Mouse (Mus musculus) mouse embryonic stem cell (cell line): ENCODE measurements at regions not wholly inside any gene's neighbourhood (a gene's known extent, or its start where the extent isn't known, plus 50 kb on each side); places are given as distances from the start of the nearest gene placed in this dataset.

Experiments
- in situ Hi-C, 2 experiments: fragments of 300-500 bp; cut with MboI; formaldehyde crosslinking; loops; 1 replicate in 1 of 2; 3 replicates in 1 of 2; pipeline ENCODE4 v1.14.3; 2019 to 2020; ENCODE audit warnings: low sequenced_read_pairs in 2 of 2, low pct_unique_long_range_greater_than_20kb in 1 of 2, mixed read lengths in 1 of 2; ENCODE audit not compliant: unreplicated experiment in 1 of 2

DNA sequence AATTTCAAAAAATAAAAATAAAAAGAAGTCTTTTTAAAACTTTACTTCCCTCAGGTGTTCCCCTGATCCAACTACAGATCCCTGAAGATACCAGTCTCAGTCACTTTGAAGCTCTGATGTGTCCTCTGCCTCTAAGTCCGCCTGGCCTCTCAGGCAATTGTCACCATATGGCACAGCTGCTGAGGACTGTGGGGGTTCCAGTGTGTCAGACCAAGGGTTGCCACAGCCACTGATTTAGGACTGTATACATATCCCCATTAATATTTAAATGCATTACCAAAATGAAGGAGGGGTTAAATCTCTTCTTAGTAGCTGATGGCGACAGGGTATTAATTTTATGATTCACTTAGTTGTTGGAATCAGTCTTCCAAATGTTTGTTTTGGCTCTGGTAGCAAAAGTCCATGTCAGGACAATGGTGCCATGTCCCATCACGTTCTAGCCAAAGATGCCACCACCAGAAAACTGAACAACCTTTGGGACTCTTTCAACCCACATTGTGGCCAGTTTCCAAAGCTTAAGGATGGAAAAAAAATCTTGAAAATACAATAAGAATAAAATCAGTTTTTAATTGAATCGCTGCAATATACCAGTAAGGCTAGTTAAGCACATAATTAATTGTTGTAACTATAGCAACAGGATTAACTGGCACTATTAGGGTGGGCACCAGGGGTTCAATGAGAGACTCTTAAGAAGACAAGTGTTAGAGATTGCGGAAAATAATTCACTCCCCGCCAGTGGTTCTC lies 62.5 kb downstream of the Arrdc4 start:
- in situ Hi-C loops = no loop called here

DNA sequence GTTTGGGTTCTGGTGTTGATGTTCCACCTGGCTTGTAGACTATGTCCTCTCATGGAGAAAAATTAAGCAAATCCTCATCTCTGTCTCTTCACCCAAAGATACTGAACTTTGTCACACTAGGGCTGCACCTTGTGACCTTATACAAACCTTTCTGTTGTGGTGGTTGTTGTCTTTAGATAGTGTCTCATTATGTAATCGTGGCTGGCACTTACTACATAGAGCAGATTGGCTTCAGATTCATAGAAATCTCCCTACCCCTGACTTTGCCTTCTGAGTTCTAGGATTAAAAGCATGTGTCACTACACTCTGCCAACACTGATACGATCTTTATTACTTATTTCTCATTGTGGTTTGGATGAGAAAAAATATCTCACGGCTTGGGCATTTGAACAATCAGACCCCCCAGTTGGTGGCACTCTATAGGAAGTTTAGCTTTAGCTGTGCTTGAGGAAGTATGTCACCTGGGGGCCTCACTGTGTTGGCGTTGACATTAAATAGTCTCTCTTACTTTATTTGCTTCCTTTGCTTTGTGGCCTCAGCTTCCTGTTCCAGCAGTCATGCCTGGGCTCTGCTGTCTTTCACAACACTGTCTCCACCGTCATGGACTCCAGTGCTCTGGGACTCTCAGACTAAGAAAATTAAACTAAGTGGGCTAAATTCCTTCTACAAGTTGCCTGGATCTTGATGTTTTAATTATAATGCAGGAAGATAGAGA lies 66.0 kb downstream of the Arrdc4 start:
- in situ Hi-C loops = no loop called here

DNA sequence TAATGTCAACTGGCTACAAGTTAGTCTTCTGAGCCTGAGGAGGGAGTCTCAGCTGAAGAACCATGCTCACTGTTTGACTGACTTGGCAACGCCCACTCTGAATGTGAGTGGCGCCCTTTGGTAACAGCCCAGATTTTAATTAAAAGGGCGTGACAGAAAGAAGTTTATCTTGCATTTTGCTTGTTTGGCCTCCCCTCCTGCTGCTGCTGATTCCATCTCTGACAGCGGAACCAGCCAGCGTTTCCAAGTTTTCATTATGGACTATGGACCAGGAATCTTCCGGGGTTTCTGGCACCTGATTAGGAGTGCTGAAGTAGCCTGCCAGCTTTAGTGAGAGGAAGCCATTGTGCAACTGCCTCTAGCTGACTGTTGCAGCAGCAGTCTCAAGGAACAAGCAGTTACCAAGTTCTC lies 66.7 kb downstream of the Arrdc4 start:
- in situ Hi-C loops = no loop called here

DNA sequence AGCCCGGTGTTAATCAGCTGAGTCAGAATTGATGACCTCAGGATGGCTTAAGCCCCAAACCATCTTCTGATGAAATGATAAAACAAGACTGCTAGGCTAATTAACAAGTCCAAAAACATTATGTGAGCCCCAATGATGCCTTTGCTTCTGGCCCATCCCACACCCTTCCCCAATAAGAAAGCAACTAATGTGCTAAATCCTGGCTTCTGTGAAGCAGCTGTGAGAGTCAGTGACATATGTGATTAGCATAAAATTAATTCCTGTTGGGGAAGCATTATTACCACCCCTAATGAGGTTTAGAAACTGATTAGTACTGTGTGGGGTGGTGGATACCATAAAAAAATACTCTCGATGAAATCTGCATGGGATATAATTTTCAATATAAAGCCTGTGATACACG lies 69.3 kb downstream of the Arrdc4 start:
- in situ Hi-C loops = no loop called here

DNA sequence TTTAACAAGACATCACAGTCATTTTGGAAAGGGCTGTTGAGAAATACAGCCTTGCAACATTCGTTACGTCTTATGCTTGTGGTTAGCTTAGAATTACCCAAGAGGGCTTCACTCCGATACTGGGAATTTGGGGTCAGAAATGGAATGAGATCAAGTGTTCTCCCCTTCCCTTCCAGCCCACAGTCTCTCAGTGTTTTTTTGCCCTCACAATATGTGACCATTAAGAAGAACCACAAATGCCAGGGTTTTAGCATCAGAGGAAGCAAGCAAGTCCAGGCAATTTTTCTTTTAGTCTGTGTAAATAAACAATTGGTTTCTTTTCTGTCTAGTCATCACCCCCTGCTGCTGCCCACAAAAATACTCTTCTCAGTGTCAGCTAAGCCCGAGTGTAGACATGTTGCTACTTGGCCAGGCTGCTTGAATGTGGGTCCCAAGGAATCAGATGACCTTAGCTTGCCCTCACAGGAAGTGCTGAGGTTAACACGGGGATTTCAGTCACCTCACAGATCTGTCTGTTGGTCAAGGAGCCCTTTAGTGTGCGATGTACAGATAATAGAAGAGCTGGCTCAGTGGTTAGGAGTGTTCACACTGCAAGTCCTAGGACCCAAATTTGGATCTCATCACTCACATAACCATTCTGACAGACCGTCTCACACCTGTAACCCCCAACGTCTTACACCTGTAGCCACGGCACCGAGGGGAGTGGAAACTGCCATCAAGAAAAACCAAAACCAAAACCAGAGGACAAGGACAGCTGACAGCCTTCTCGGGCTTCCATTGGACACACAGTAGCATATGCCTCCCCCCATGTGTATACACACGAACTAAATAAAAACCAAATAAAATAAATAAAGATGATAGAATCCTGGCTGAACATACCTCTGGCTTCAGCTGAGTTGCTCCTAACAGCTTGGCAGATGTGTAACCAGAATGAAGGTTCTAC lies 81.0 kb downstream of the Arrdc4 start:
- in situ Hi-C loops = no loop called here

DNA sequence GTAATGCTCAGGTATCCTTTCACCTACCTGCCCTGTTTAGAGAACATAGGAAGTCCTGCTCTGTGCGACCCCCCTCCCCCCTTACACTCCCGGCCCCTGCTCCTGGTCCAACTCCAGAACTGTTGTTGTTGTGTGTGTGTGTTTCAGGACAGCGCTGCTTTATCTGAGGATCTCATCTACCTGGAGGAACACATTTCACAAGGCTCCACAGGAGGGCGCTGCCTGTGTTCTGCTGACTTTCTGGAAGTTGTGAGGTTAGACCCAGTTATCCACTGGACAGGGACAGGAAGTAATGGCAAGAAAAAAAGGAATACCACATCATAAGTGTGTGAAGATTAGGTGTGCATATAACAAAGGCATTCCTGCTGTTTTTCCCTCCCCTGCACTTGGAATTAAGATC lies 81.8 kb downstream of the Arrdc4 start:
- in situ Hi-C loops = no loop called here

DNA sequence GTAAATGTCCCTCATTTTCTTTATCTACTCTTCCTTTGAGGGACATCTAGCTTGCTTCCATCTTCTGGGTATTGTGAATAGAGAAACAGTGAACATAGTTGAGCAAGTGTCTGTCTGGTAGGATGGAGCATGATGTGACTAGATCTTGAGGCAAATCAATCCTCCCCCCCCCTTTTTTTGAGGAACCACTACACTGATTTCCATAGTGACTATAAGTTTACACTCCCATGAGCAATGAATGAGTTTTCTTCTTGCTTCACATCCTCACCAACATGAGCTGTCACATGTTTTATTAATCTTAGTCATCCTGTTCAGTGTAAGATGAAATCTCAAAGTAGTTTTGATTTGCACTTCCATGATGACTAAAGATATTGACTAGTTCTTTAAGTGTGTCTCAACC lies 92.7 kb downstream of the Arrdc4 start:
- in situ Hi-C loops = no loop called here

DNA sequence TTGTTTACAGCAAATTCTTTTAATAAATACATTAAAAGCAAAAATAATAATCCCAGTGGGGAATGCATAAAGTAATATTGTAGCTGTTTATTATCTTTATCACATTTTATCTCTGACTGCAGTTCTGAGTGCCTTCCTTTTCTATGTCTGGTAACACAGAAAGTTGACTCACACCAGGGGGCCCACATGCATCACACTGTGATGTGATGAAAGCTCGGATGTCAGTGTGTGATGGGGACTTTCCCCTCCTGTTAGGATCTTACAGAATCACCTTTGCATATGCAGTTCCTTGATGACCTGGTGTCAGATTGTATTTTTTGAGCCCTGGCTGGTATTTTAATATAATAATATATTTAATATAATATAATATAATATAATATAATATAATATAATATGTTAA lies 95.5 kb downstream of the Arrdc4 start:
- in situ Hi-C loops = no loop called here

DNA sequence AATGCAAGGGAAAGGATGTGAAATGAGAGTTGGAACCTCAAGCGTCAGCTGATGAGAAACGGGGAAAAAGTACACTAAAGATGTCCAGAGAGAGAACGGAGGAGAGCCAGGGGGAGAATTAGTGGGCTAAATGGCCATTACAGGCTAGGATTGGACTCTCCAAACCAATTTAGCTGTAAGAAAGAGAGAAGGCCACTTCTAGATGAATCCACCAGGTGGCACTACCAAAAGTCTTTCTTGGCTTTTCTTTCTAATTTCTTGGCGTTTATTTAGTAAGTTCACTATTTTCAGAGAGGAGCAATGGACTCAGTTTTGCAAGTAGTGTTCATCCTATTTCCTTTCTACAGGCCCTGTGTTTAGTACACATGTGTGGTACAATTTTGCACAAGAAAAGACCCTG lies 97.6 kb downstream of the Arrdc4 start:
- in situ Hi-C loops = no loop called here

DNA sequence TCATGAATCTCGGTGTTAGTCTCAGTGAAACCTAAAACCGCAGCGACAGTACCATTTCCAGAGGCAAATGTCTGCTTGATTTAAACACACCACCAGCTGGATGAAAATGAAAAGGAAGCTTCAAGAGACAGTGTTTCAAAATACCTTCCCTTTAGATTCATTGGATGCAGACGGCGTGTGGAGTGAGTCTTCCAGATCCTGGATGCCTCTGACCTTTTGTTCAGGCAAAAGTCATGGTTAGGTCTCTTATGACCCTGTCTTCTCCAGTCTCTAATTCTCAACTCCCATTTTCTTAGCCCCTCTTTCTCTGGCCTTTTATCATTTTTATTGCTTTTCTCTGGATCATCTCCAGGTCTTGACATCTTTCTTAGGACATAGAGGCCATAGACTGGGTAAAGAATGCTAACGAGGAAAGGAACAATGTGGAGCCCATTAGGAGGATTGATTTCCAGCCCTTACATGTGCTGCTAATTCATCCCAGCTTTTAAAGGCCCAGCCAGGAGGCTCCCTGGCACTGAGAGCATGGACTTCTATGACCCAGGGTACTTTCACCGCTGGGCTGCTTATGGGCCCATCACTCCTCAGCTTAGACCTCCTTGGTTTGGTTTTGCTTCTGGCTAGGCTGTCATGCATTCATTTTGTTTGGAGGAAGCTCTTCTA lies 111.4 kb downstream of the Arrdc4 start:
- in situ Hi-C loops = no loop called here

DNA sequence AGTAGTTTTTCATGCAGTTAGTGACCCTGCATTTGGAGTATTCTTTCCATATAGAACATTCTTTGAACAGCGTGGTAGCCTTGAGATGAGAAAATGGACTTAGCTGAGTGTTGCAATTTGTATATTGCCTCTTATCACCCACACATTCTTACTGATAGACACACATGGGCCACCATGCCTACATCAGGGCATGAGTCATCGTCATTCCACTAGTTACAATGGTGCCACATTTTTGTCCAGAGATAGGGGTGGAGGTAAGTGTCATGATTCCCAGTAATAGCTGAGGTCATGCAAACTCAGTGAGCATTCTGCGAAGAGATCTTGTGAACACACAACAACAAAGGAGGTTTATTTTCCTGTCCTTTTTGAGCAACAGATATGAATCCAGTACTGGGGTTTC lies 128.0 kb downstream of the Arrdc4 start:
- in situ Hi-C loops = no loop called here

DNA sequence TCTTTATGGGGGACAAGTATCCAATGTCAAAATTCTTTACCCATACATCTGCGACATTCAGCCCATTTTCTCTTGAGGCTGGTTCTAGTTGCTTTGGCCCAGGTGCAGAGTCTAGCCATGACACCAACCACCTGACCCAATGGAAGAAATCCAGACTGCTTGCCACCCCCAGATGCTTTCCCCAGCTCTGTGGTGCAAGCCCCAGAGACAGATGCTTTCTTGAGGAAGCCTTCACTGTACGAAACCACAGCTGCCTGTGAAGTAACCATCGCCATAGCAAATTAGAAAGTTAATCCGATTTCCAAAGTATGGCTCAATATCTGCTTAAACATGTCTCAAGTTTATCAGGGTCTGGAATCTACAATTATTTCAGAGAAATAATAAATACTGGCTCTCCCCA lies 138.5 kb downstream of the Arrdc4 start:
- in situ Hi-C loops = no loop called here

DNA sequence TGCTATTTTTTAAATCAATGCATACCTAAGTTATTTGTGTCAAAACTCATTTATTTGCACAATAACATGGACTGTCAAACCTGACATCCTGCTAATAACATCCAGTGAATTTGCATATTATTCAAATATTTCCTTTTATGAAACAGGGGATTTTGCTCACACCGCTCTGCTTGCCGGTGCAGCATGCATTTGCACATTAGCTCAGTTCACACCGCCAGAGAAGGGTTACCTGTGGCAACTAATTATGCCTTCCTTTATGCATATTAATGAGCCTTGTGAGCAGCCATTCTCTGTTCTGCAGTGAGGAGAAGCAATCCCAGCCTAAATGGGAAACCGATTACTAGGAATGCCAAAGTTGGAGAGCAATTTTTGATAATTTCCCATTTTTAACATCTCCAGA lies 141.9 kb downstream of the Arrdc4 start:
- in situ Hi-C loops = no loop called here

DNA sequence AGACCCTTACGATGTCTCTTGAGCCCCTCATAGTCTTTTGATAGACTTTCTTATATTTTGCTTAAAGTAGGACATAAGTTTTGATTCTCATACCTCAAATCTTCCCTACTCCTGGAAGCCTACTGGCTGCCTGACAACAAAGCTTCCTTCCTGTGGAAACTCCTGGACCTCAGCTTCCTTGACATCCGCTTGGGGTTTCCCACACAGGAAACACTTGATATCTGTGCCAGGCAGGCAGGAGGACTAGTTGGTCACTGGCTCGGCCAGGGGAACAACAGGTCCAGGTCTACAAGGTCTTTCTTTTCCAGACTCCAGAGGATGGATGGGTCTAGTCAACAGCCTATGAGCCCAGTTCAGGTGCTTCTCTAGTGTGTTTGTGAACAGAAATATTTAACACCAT lies 142.8 kb downstream of the Arrdc4 start:
- in situ Hi-C loops = no loop called here

DNA sequence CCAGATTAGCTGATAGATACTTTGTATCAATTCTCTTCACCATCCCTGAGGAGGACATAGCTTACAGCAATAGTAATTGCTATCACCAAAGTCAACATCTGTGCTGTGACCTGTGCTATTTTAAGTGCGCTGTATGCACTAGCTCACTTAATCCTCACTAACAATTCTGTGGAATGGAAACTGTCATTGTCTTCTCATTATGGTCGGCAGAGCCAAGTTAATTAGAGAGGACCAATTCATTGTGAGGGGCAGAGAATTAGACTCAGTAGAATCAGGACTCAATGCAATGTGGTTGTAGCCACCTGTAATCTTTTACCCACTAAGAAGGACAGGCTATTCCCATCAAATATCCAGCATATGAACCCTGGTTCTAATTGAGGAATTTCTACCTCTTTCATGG lies 145.3 kb downstream of the Arrdc4 start:
- in situ Hi-C loops = no loop called here

DNA sequence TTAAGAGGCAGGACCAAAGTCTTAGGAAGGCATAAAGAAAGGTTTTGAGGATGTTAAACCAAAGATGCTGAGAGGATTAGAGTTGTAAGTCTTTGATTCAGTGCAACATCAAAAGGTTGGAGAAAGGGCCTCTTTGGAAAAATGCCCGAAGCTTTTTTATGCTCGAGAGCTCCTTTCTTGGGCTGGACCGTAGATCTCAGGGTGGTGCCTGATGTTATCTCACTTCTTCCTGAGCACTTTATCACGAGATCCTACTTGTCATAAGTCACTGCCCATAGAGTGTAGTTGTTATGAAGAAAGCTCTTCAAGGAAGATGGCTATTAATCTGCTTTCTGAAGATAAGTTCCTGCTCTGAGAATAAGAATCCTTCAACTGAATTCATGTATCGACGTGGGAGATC lies 147.0 kb downstream of the Arrdc4 start:
- in situ Hi-C loops = no loop called here

DNA sequence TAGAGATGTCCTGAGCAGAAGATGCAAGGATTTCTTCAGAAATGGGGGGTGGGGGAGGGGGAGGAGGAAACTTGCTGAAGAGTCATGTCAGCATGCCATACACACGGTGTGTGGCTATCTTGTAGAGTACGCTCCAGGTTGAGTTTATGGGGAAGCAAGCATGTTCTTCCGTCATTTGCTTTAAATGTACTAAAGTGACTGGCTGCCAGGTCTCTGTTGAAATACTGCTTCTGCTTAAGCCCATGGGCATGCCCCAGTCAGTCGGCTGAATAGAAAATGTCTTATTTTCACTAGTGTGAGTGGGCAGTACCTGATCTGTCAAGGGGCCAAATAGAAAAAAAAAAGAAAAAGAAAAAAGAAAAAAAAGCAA lies 155.0 kb downstream of the Arrdc4 start:
- in situ Hi-C loops = loop anchor here in 1 of 2 experiments (25.0 kb wide), 1 partner anchor 218 kb away; no protein-coding TSS in a partner anchor

DNA sequence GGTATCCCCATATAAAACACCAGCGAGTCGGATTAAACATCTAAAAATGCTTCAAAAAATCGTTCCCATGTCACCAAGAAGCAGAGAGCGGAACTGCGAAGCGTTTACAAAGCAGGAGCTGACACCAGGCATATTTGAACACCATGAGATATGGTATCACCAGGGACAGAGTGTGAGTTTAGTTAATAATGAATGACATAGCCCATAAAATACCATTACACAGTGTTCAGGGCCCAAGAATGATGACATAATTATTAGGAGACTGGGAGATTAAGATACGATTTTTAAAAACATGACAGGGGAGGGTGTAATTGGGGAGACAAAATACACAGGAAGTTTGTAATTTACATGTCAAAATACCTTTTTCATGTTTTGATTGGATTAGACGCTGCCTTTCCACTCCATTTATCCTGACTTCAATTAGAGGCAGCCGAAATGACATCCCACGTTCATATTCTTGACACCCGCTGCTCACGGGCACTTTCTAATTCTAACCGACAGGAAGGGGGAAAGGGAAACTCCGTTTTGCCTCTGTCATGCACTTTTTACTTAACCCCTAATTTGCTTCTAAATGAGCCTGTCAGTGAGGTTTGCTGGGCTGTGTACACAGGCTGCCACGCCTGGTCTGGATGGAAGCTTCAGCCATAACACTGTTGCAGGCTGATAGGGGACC lies 155.6 kb downstream of the Arrdc4 start:
- in situ Hi-C loops = loop anchor here in 1 of 2 experiments (25.0 kb wide), 1 partner anchor 219 kb away; no protein-coding TSS in a partner anchor
